Mouse (Mus musculus) ES-Bruce4 (cell line): Measurements from ENCODE around the gene Pdp2.

Experiments used
- CTCF ChIP-seq: IDR thresholded peaks from one replicate; pipeline ENCODE4 v1.8.1; 2011; ENCODE audit warnings: low read depth, low read length
- EP300 ChIP-seq: IDR thresholded peaks from 2 replicates; pipeline ENCODE4 v1.6.1; 2011; ENCODE audit warnings: low read depth, low read length; ENCODE audit not compliant: insufficient read depth
- POLR2A ChIP-seq: IDR thresholded peaks from one replicate; pipeline ENCODE4 v1.8.1; 2011; ENCODE audit warnings: low read length; ENCODE audit not compliant: insufficient read depth

DNA sequence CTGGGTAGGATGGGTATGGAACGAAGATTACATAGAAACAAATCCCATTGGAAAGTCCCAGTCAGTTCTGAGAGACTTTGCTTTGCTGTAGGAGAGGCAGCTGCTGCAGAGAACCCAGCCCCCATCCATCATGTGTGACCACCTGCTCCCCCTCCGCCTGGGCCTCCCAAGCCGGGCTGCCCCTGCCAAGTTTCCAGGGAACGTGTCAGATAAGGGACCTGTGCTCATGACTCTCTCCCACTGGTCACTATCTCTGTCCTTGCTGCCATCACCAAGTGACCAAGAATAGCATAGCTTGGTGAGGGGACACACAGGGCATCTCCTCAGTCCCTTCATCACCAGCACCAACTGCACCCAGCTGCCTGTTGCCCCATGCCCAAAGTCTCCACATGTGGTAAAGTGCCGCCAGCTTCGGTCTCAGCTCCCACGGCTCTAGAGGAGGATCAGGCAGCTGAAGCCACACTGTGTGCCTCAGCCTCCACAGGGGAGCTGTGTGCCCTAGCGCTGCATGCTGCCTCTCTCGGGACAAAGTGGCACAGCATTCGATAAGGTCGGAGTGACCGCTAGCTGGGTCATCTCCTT, 19.0 kb downstream of the Pdp2 start:
- TF ChIP-seq CTCF (no peak), POLR2A (no peak), EP300 (no peak)
